Mouse (Mus musculus) kidney, embryonic 15.5 days (tissue): ENCODE measurements around the gene Ecsit. TPM values are rescaled to one million over a fixed set of nuclear protein-coding genes. Genes with fewer than 3 reads are reported as not detected.
A peak's percentile ranks its signal among the peaks of the same experiment; 100 is the strongest.

Experiments used
- ATAC-seq: fragments of 200-750 bp; cut with Nextera tagmentation; replicated peaks from 2 replicates; pipeline ENCODE4 v1.8.0; 2017; ENCODE audit warnings: moderate TSS enrichment; ENCODE audit not compliant: low FRiP score
- H3K27ac ChIP-seq: fragments of 300-500 bp; sonication (generic); 2 replicates; pipeline ENCODE4 v1.5.1; 2015; ENCODE audit warnings: mild to moderate bottlenecking, inconsistent platforms
- H3K27me3 ChIP-seq: fragments of 300-500 bp; sonication (generic); 2 replicates; pipeline ENCODE4 v1.6.1; 2015; ENCODE audit warnings: inconsistent platforms
- H3K36me3 ChIP-seq: fragments of 300-500 bp; sonication (generic); 2 replicates; pipeline ENCODE4 v1.6.1; 2015; ENCODE audit warnings: inconsistent platforms
- H3K4me1 ChIP-seq: fragments of 300-500 bp; sonication (generic); 2 replicates; pipeline ENCODE4 v1.6.1; 2015; ENCODE audit warnings: inconsistent platforms
- H3K4me2 ChIP-seq: fragments of 300-500 bp; sonication (generic); 2 replicates; pipeline ENCODE4 v1.6.1; 2015; ENCODE audit warnings: moderate library complexity, mild to moderate bottlenecking, inconsistent platforms
- H3K4me3 ChIP-seq: fragments of 300-500 bp; sonication (generic); replicated peaks from 2 replicates; pipeline ENCODE4 v1.5.1; 2015; ENCODE audit warnings: mild to moderate bottlenecking, inconsistent platforms
- H3K9ac ChIP-seq: fragments of 300-500 bp; sonication (generic); 2 replicates; pipeline ENCODE4 v1.6.1; 2015; ENCODE audit warnings: mild to moderate bottlenecking, inconsistent platforms
- H3K9me3 ChIP-seq: fragments of 300-500 bp; sonication (generic); replicated peaks from 2 replicates; pipeline ENCODE4 v1.6.1; 2016; ENCODE audit warnings: inconsistent platforms
- WGBS: fragments of 180-500 bp; shearing (Covaris S2); methylation state at CpG from one replicate; pipeline ENCODE4 v1.1.7; 2015; ENCODE audit warnings: mixed read lengths; 5-methylcytosine and 5-hydroxymethylcytosine counted together
- polyA plus RNA-seq: library from polyadenylated mRNA; unstranded; fragments of >200 nt; fragmentation: Nextera tagmentation; extraction: Ambion mirVana; gene quantifications from 2 replicates; pipeline ENCODE4 v1.2.1, GENCODE M21; 2015

Gene Ecsit
- polyA plus RNA-seq, 1 experiment from 2014 or later: 49.4 TPM

- 90% methylated on average over 9 of the region's 9 CpGs for WGBS
- Histone ChIP-seq H3K27me3 (peaks cover 37% of the 10 kb centered on the region), H3K4me2 (no peak overlapping the region), H3K27ac (no peak overlapping the region), H3K36me3 (peaks cover 47% of the 10 kb centered on the region), H3K9ac (no peak overlapping the region), H3K4me1 (peaks cover 13% of the 10 kb centered on the region), H3K4me3 (no peak overlapping the region), H3K9me3 (no peaks in the 10 kb centered on the region)
- no peak for ATAC-seq
Observed at GRCm38 (mm10) chr9:22057031-22057517, 28.2 kb downstream of the Ecsit start.

- Histone ChIP-seq H3K27me3 (peaks cover 44% of the 10 kb centered on the region), H3K4me2 (no peak overlapping the region), H3K36me3 (peaks cover 41% of the 10 kb centered on the region), H3K9me3 (no peaks in the 10 kb centered on the region), H3K4me3 (no peak overlapping the region), H3K9ac (no peak overlapping the region), H3K4me1 (peaks cover 20% of the 10 kb centered on the region), H3K27ac (no peak overlapping the region)
- 77% methylated on average over 9 of the region's 9 CpGs for WGBS
- no peak for ATAC-seq
Observed at GRCm38 (mm10) chr9:22056303-22056910, 28.8 kb downstream of the Ecsit start.

DNA sequence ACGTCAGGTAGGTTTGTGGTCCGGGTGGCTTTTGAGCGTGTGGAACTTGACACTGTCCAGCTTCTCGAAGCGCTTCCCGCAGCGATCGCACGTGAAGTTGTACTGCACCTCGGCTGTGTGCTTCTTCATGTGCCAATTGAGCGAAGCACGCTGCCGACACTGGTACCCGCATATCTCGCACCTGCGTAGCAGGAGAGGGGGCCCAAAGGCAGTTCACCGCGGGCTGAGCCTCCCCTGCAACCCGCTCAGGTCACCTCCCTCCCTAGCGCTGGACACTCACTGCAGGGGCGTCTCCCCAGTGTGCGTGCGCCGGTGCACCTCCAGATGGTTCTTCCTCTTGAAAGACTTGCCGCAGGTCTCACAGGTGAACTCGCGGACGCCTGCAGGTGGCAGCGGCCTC is 29.5 kb downstream of the Ecsit start:
- Histone ChIP-seq H3K9ac (no peak overlapping the region), H3K36me3 (peaks cover 34% of the 10 kb centered on the region), H3K27me3 (peaks cover 51% of the 10 kb centered on the region), H3K27ac (no peak overlapping the region), H3K4me1 (peaks cover 27% of the 10 kb centered on the region), H3K4me2 (no peak overlapping the region), H3K4me3 (no peak overlapping the region), H3K9me3 (no peaks in the 10 kb centered on the region)
- no peak for ATAC-seq
- WGBS: 32% methylated on average over 29 of the region's 29 CpGs

DNA sequence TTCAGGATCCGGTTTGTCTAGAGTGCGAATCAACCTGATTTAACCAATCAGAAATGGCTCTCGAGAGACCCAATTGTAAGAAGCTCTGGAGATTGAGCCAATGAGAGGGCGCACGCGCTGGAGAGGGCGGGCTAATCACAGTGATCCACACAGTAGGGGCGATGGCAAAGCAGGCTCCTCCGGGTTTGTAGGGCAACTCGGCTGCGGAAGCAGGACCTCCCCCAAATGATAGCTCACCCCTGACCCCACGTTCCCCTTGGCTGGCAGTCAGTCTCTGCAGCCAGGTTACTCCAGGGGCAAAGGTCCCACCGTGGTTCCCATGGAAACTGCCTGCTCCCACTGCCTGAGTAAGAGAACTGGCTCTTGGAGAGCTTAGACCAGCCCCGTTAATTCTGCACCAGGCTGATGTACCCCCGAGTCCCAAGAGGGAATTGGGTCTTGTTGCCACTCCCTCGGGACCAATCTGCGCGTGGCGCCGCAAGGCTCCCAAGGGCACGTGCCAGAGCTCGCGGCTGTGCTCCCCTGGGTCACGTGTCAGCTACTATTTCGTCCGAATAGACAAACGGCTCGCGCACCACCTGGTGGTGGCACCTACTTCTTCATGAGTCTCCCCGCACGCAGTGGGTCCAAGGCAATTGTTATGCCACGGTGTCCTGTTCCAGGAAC is 30.7 kb downstream of the Ecsit start:
- Histone ChIP-seq H3K27ac (no peak overlapping the region), H3K9ac (no peak overlapping the region), H3K4me1 (peaks cover 32% of the 10 kb centered on the region), H3K27me3 (peaks cover 63% of the 10 kb centered on the region), H3K36me3 (peaks cover 27% of the 10 kb centered on the region), H3K4me2 (peak overlapping the region; percentile 48), H3K4me3 (peak overlapping the region; percentile 20), H3K9me3 (no peaks in the 10 kb centered on the region)
- 1% methylated on average over 32 of the region's 32 CpGs for WGBS
- peak; percentile 44 for ATAC-seq

DNA sequence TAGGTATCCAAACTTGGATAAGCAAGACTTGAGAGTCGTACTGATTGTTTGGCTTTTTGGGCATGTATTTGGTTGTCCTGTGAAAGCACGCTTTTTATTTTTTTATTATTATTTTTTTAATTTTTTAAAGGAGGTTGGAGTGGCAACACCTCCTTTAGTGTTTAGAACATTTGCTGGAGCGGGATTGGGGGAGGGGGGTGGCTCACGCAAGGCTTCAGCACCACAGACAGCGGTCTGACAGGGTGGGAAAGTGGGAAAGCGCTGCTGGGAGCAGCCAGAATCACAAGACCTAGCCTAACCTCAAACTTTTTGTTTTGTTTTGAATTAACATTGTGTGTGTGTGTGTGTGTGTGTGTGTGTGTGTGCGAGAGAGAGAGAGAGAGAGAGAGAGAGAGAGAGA is 31.6 kb downstream of the Ecsit start:
- Histone ChIP-seq H3K4me2 (no peak overlapping the region), H3K9me3 (no peaks in the 10 kb centered on the region), H3K27me3 (peaks cover 72% of the 10 kb centered on the region), H3K9ac (no peak overlapping the region), H3K27ac (no peak overlapping the region), H3K4me3 (no peak overlapping the region), H3K4me1 (peaks cover 32% of the 10 kb centered on the region), H3K36me3 (peaks cover 18% of the 10 kb centered on the region)
- WGBS: 31% methylated on average over 6 of the region's 7 CpGs
- no peak for ATAC-seq

DNA sequence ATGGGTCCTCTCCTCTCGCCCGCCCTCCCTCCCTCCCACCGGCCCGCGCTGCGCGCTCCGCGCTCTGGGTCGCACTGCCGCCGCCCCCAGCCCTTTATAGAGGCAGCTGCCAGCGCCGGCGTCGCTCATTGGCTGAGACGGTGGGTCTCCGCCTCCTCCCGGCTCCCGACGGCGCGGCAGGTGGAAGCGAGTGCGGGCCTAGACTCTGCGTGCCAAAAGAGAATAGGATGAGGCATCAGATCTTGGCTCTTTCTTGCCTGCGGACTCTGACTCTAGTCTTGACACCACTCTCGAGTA is 33.3 kb downstream of the Ecsit start, which contains the start of gene Elavl3:
Gene Elavl3, minus strand, starts transcription at position 66 of the 297 bp plus-strand sequence.
- under 1% methylated on average over 18 of the region's 28 CpGs for WGBS
- Histone ChIP-seq H3K4me2 (peak within 1 kb of the TSS; percentile 74), H3K9ac (no peak within 1 kb of the TSS), H3K4me3 (peak within 1 kb of the TSS; percentile 44), H3K27me3 (peaks cover 75% of the 10 kb centered on the region), H3K36me3 (peaks cover 1% of the 10 kb centered on the region), H3K27ac (no peak within 1 kb of the TSS), H3K4me1 (peaks cover 32% of the 10 kb centered on the region), H3K9me3 (no peaks in the 10 kb centered on the region)
- no peak for ATAC-seq

GRCm38 (mm10) chr9:22051161-22051957 is 33.9 kb downstream of the Ecsit start:
- no peak overlapping the region for H3K9ac ChIP-seq
- ATAC-seq: no peak
- WGBS: under 1% methylated on average over 61 of the region's 67 CpGs

GRCm38 (mm10) chr9:22050351-22050889 is 34.8 kb downstream of the Ecsit start:
- under 1% methylated on average over 43 of the region's 43 CpGs for WGBS
- Histone ChIP-seq H3K27ac (no peak overlapping the region), H3K4me2 (peak overlapping the region; percentile 74), H3K9ac (no peak overlapping the region), H3K36me3 (no peaks in the 10 kb centered on the region), H3K27me3 (peaks cover 69% of the 10 kb centered on the region), H3K9me3 (no peaks in the 10 kb centered on the region), H3K4me1 (peaks cover 27% of the 10 kb centered on the region), H3K4me3 (peak overlapping the region; percentile 44)
- ATAC-seq: peak; percentile 52; the same call in 1 of the 2 replicates

More at GRCm38 (mm10) chr9:22051161-22051957, 33.9 kb downstream of the Ecsit start:
- Histone ChIP-seq H3K27ac (no peak overlapping the region), H3K9me3 (no peaks in the 10 kb centered on the region), H3K4me1 (peaks cover 32% of the 10 kb centered on the region), H3K4me2 (peak overlapping the region; percentile 74), H3K27me3 (peaks cover 75% of the 10 kb centered on the region), H3K36me3 (no peaks in the 10 kb centered on the region), H3K4me3 (peak overlapping the region; percentile 44)

DNA sequence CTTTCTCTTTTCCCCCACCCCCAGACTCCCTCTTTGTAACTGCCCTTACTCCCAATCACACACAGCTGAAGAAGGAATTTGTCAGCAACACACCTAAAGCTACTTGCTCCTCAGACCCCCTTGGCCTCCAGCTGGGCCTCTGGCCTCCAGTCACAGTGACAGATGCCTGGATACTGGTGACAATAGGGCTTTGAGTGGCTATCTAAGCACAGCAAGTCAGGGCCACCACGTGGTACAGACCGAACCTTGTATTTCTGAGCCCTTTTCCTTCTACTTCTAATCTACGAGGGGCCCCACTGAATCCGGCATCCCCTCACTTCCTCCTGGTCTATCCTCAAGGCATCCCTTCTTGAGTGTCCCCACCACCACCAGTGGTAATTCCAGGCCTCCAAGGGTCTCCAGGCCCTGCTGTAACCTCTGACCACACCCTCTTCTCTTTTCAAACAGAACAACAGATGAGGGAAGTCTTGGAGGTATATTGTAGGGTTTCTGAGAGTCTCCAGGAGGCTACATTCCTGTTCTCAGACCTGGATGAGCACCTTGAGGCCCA is 35.4 kb downstream of the Ecsit start:
- ATAC-seq: no peak
- peaks cover 63% of the 10 kb centered on the region for H3K27me3 ChIP-seq
- no peaks in the 10 kb centered on the region for H3K36me3 ChIP-seq
- H3K4me2 ChIP-seq: peak overlapping the region; percentile 74; the same call in 1 of the 2 replicates
- peaks cover 26% of the 10 kb centered on the region for H3K4me1 ChIP-seq
- H3K9ac ChIP-seq: no peak overlapping the region
- WGBS: 60% methylated on average over 4 of the region's 4 CpGs
- no peaks in the 10 kb centered on the region for H3K9me3 ChIP-seq
- no peak overlapping the region for H3K4me3 ChIP-seq
- H3K27ac ChIP-seq: no peak overlapping the region

DNA sequence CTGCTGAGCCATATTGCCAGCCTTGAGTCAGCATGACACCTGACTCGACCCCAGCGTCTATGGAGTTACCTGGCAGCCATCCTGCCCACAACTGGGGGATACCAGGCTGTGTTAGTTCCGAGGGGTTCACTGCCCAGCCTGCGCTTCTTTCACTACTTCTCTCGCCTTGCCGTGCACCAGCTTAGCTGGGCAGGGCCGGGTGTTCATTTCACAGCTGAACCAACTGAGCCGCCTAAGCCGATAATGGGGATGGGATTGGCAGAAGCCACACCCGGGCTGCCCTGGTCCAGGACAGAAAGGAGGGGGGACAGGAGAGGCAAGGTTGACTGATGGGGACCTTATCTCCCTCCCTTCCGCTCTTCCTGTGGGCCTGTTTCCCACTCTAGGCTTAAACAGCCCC is 35.9 kb downstream of the Ecsit start:
- 80% methylated on average over 11 of the region's 11 CpGs for WGBS
- Histone ChIP-seq H3K4me1 (peaks cover 21% of the 10 kb centered on the region), H3K4me3 (no peak overlapping the region), H3K36me3 (no peaks in the 10 kb centered on the region), H3K27me3 (peaks cover 59% of the 10 kb centered on the region), H3K9ac (no peak overlapping the region), H3K4me2 (no peak overlapping the region), H3K9me3 (no peaks in the 10 kb centered on the region), H3K27ac (no peak overlapping the region)
- ATAC-seq: no peak

GRCm38 (mm10) chr9:22047329-22047728 is 37.9 kb downstream of the Ecsit start:
- Histone ChIP-seq H3K9ac (no peak overlapping the region), H3K9me3 (no peaks in the 10 kb centered on the region), H3K27me3 (peaks cover 40% of the 10 kb centered on the region), H3K4me1 (peaks cover 20% of the 10 kb centered on the region), H3K27ac (no peak overlapping the region), H3K4me3 (no peak overlapping the region), H3K36me3 (no peaks in the 10 kb centered on the region), H3K4me2 (no peak overlapping the region)
- no peak for ATAC-seq
- WGBS: 54% methylated on average over 9 of the region's 9 CpGs
